Mouse (Mus musculus): Measurements from ENCODE around the gene Pgf.

Gene Pgf

GRCm38 (mm10) chr12:85177740-85178239 is at the start of gene Pgf:
Gene Pgf, minus strand, starts transcription at chr12:85177790.
- no peak for DNase-seq

- no peak for DNase-seq
Measured at GRCm38 (mm10) chr12:85227227-85227626, 49.6 kb upstream of the Pgf start.

GRCm38 (mm10) chr12:85219905-85220290 is 42.3 kb upstream of the Pgf start:
- DNase-seq = no peak

GRCm38 (mm10) chr12:85219236-85219904 is 41.8 kb upstream of the Pgf start, which contains the start of gene Eif2b2:
Gene Eif2b2, plus strand, starts transcription at chr12:85219481.
- DNase-seq = peak; percentile 99

GRCm38 (mm10) chr12:85217733-85218310 is 40.2 kb upstream of the Pgf start:
- no peak for DNase-seq

GRCm38 (mm10) chr12:85215031-85215430 is 37.4 kb upstream of the Pgf start:
- DNase-seq = no peak

- DNase-seq = no peak
Measured at GRCm38 (mm10) chr12:85208687-85209199, 31.2 kb upstream of the Pgf start.

- DNase-seq = no peak
Measured at GRCm38 (mm10) chr12:85205425-85205824, 27.8 kb upstream of the Pgf start.

- DNase-seq = no peak
Measured at GRCm38 (mm10) chr12:85204105-85204504, 26.5 kb upstream of the Pgf start.

- no peak for DNase-seq
Measured at GRCm38 (mm10) chr12:85203699-85204098, 26.1 kb upstream of the Pgf start.

- no peak for DNase-seq
Measured at GRCm38 (mm10) chr12:85202191-85202590, 24.6 kb upstream of the Pgf start.

- DNase-seq = no peak
Measured at GRCm38 (mm10) chr12:85201830-85202147, 24.2 kb upstream of the Pgf start.

- no peak for DNase-seq
Measured at GRCm38 (mm10) chr12:85200929-85201829, 23.6 kb upstream of the Pgf start.

- no peak for DNase-seq
Measured at GRCm38 (mm10) chr12:85199954-85200353, 22.4 kb upstream of the Pgf start.

- no peak for DNase-seq
Measured at GRCm38 (mm10) chr12:85197936-85198335, 20.3 kb upstream of the Pgf start.

GRCm38 (mm10) chr12:85197371-85197770 is 19.8 kb upstream of the Pgf start:
- no peak for DNase-seq

- DNase-seq = no peak
Measured at GRCm38 (mm10) chr12:85196191-85196590, 18.6 kb upstream of the Pgf start.

GRCm38 (mm10) chr12:85195086-85195485 is 17.5 kb upstream of the Pgf start:
- DNase-seq = no peak

- peak; percentile 55 to 77 for DNase-seq
Measured at GRCm38 (mm10) chr12:85194623-85195018, 17.0 kb upstream of the Pgf start.

- no peak for DNase-seq
Measured at GRCm38 (mm10) chr12:85193923-85194622, 16.5 kb upstream of the Pgf start.

- DNase-seq = no peak
Measured at GRCm38 (mm10) chr12:85193146-85193545, 15.6 kb upstream of the Pgf start.

GRCm38 (mm10) chr12:85192461-85193108 is 15.0 kb upstream of the Pgf start:
- DNase-seq = no peak

All from kidney, adult 8-10 months (tissue).